Mouse (Mus musculus): ENCODE measurements at regions not wholly inside any gene's neighbourhood (a gene's known extent, or its start where the extent isn't known, plus 50 kb on each side); places are given as distances from the start of the nearest gene placed in this dataset.

- Histone ChIP-seq H3K27ac (ENCODE audit: insufficient read depth, low read depth, low read length, poor library complexity, severe bottlenecking) (no peak overlapping the region), H3K36me3 (ENCODE audit: control insufficient read depth, insufficient read depth, low read length, poor library complexity, severe bottlenecking) (no peaks in the 10 kb centered on the region), H3K9ac (ENCODE audit: insufficient read depth, low read depth, low read length, poor library complexity, severe bottlenecking) (no peak overlapping the region), H3K4me1 (ENCODE audit: control insufficient read depth in 2 of 2, insufficient read depth in 2 of 2, low read length in 2 of 2, poor library complexity in 1 of 2) (peaks cover 0 to 8% of the 10 kb centered on the region in 2 experiments; a peak in 1 of 4 replicates), H3K4me3 (ENCODE audit: insufficient read depth in 1 of 2, low read depth in 1 of 2, low read length in 2 of 2, poor library complexity in 1 of 2, severe bottlenecking in 1 of 2) (no peak overlapping the region), H3K9me3 (ENCODE audit: control insufficient read depth, insufficient read depth, low read depth, low read length) (no peaks in the 10 kb centered on the region)
- in situ Hi-C loops (cut with MboI; ENCODE audit: low sequenced_read_pairs in 2 of 2, unreplicated experiment in 2 of 2) = no loop called here
- TF ChIP-seq CHD2 (IDR thresholded peaks at IDR 0.05; ENCODE audit: low read depth, low read length) = no peak
- TF ChIP-seq ZNF384 (IDR thresholded peaks at IDR 0.05; ENCODE audit: low read depth, low read length) = no peak
- TF ChIP-seq ZC3H11A (IDR thresholded peaks at IDR 0.05; ENCODE audit: borderline replicate concordance, low read depth, low read length) = no peak
- TF ChIP-seq HCFC1 (IDR thresholded peaks at IDR 0.05; ENCODE audit: borderline replicate concordance, insufficient read depth, low read length) = no peak
- no peak for TF ChIP-seq MAFK (IDR thresholded peaks at IDR 0.05; ENCODE audit: insufficient read depth, low read depth, low read length)
- no peak for DNase-seq (ENCODE audit: low read depth, low spot score)
Measured at GRCm38 (mm10) chr16:78441961-78442360, 65.0 kb upstream of the Btg3 start.

DNA sequence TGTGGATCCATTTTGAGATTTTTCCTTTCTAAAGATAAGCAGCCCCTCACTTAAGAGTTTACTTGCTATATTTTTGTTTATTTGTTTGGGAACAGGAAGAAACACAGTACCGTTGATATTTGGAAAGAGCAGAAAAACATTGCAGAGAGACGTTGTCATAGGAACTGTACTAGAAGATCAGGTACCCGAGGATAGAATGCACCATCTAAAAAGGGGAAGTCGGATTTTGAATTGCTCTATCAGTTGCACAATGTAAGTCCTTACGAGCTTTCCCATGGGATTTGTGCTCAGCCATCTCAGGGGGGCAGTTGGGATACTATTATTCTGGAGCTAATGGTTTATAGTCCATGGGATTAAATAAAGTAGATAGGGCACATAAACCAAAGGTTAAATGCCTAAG, 58.7 kb upstream of the Btg3 start:
- in situ Hi-C loops (cut with MboI; ENCODE audit: low sequenced_read_pairs in 2 of 2, unreplicated experiment in 2 of 2) = no loop called here
- Histone ChIP-seq H3K9me3 (ENCODE audit: control insufficient read depth, insufficient read depth, low read depth, low read length) (no peaks in the 10 kb centered on the region), H3K4me1 (ENCODE audit: control insufficient read depth in 2 of 2, insufficient read depth in 2 of 2, low read length in 2 of 2, poor library complexity in 1 of 2) (peaks cover 0 to 6% of the 10 kb centered on the region in 2 experiments; a peak in 1 of 4 replicates), H3K4me3 (ENCODE audit: insufficient read depth in 1 of 2, low read depth in 1 of 2, low read length in 2 of 2, poor library complexity in 1 of 2, severe bottlenecking in 1 of 2) (no peak overlapping the region), H3K9ac (ENCODE audit: insufficient read depth, low read depth, low read length, poor library complexity, severe bottlenecking) (no peak overlapping the region), H3K36me3 (ENCODE audit: control insufficient read depth, insufficient read depth, low read length, poor library complexity, severe bottlenecking) (no peaks in the 10 kb centered on the region), H3K27ac (ENCODE audit: insufficient read depth, low read depth, low read length, poor library complexity, severe bottlenecking) (no peak overlapping the region)
- DNase-seq (ENCODE audit: low read depth, low spot score) = no peak
- TF ChIP-seq ZNF384 (IDR thresholded peaks at IDR 0.05; ENCODE audit: low read depth, low read length) (no peak), CHD2 (IDR thresholded peaks at IDR 0.05; ENCODE audit: low read depth, low read length) (no peak), MAFK (IDR thresholded peaks at IDR 0.05; ENCODE audit: insufficient read depth, low read depth, low read length) (no peak), HCFC1 (IDR thresholded peaks at IDR 0.05; ENCODE audit: borderline replicate concordance, insufficient read depth, low read length) (no peak), ZC3H11A (IDR thresholded peaks at IDR 0.05; ENCODE audit: borderline replicate concordance, low read depth, low read length) (no peak)

GRCm38 (mm10) chr16:78427470-78428041, 50.6 kb upstream of the Btg3 start:
- in situ Hi-C loops (cut with MboI; ENCODE audit: low sequenced_read_pairs in 2 of 2, unreplicated experiment in 2 of 2) = no loop called here
- no peak overlapping the region for H3K9ac ChIP-seq (ENCODE audit: insufficient read depth, low read depth, low read length, poor library complexity, severe bottlenecking)
- H3K4me1 ChIP-seq (ENCODE audit: control insufficient read depth in 2 of 2, insufficient read depth in 2 of 2, low read length in 2 of 2, poor library complexity in 1 of 2) = no peaks in the 10 kb centered on the region
- H3K36me3 ChIP-seq (ENCODE audit: control insufficient read depth, insufficient read depth, low read length, poor library complexity, severe bottlenecking) = no peaks in the 10 kb centered on the region
- TF ChIP-seq MAFK (IDR thresholded peaks at IDR 0.05; ENCODE audit: insufficient read depth, low read depth, low read length) (no peak), HCFC1 (IDR thresholded peaks at IDR 0.05; ENCODE audit: borderline replicate concordance, insufficient read depth, low read length) (no peak), ZC3H11A (IDR thresholded peaks at IDR 0.05; ENCODE audit: borderline replicate concordance, low read depth, low read length) (no peak), ZNF384 (IDR thresholded peaks at IDR 0.05; ENCODE audit: low read depth, low read length) (no peak), CHD2 (IDR thresholded peaks at IDR 0.05; ENCODE audit: low read depth, low read length) (no peak)
- no peaks in the 10 kb centered on the region for H3K9me3 ChIP-seq (ENCODE audit: control insufficient read depth, insufficient read depth, low read depth, low read length)
- DNase-seq (ENCODE audit: low read depth, low spot score) = no peak
- no peak overlapping the region for H3K27ac ChIP-seq (ENCODE audit: insufficient read depth, low read depth, low read length, poor library complexity, severe bottlenecking)
- H3K4me3 ChIP-seq (ENCODE audit: insufficient read depth in 1 of 2, low read depth in 1 of 2, low read length in 2 of 2, poor library complexity in 1 of 2, severe bottlenecking in 1 of 2) = no peak overlapping the region

Data from ES-E14 (cell line).